Mouse (Mus musculus): ENCODE measurements at regions not wholly inside any gene's neighbourhood (a gene's known extent, or its start where the extent isn't known, plus 50 kb on each side); places are given as distances from the start of the nearest gene placed in this dataset.

DNA sequence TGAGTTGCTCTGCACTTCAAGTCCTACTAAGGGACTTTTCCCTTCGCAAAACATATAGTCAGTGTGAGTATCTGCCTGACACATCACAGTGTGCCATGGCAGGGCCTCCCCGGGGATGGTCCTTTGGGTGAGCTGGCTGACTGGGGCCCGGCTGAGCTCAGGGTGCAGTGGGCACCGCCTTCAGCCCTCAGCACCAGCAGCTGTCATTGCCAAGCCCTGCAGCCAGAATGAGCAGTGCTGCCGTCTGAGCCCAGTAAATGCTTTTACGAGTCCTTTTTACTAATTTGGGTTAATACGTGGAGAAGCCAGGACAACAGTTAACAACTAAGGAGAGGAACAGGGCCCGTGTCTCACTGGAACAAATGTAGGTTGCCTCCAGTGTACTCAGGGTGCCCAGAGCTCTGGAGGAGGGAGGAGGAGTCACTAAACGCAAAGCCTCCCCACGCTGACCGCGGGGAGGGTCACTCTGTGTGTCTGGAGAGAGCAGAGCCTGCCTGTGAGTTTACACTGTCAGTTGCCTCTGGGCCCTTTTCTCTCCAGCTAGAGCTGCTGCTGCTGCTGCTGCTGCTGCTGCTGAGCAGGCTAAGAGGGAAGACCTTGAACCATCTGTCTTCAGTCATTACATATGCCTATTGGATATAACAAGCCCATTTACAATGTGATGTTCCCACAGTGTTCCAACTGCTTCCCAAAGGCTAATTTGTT lies 60.1 kb upstream of the Vps8 start:
- no peak for DNase-seq

DNA sequence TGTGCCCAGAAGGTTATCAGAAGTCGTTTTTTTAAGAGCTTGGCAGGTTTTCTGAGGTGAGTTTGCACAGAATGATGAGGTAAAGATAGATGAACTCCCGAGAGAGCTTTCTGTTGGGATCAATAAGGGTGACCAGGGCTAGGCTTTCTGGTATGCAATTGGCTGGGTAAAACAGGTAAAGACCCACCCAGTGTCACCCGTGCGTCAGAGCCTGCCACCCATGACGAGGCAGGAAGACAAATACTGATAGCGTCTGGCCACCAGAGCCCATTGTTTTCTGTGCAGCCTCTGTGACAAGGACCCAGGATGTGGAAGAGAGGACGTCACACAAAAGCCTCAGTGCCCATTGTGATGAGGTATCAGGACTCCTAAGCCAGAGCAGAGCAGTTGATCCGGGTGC lies 58.0 kb upstream of the Vps8 start:
- no peak for DNase-seq

DNA sequence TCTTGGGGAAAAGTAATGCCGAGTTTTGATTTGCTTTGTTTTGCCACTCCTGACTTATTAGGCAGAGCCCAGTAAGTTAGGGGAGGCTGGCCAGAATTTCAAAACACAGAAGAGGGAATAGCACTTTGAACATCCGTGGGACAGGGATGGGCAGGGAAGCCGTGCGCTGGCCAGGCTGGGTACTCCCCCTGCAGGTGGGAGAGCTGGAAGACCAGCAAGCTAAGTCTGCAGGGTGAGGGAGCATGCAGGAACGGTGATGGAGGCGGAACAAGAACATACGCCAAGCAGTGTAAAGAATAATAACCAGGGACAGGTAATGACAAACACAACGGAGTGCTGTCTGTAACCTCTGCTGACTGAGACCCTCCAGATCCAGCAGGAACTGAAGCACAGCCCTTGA lies 55.5 kb upstream of the Vps8 start:
- DNase-seq: peak in 1 of 2 experiments; percentile 11

DNA sequence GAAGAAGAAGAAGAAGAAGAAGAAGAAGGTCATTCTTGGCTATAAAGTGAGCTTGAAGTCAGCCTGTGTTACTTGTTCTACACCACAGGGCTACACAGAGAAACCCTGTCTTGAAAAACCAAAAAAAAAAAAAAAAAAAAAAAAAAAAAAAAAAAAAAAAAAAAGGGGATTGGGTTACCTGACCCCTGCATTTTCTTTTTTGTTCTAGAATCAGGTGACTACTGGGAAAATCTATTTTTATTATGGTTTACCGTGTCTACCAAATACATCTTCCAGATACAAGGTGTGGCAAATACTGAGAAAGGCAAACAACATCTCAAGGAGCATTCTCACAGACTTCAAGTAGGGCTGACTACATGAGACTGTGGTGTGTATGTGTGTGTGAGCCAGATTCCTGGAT lies 54.1 kb upstream of the Vps8 start:
- DNase-seq: no peak

DNA sequence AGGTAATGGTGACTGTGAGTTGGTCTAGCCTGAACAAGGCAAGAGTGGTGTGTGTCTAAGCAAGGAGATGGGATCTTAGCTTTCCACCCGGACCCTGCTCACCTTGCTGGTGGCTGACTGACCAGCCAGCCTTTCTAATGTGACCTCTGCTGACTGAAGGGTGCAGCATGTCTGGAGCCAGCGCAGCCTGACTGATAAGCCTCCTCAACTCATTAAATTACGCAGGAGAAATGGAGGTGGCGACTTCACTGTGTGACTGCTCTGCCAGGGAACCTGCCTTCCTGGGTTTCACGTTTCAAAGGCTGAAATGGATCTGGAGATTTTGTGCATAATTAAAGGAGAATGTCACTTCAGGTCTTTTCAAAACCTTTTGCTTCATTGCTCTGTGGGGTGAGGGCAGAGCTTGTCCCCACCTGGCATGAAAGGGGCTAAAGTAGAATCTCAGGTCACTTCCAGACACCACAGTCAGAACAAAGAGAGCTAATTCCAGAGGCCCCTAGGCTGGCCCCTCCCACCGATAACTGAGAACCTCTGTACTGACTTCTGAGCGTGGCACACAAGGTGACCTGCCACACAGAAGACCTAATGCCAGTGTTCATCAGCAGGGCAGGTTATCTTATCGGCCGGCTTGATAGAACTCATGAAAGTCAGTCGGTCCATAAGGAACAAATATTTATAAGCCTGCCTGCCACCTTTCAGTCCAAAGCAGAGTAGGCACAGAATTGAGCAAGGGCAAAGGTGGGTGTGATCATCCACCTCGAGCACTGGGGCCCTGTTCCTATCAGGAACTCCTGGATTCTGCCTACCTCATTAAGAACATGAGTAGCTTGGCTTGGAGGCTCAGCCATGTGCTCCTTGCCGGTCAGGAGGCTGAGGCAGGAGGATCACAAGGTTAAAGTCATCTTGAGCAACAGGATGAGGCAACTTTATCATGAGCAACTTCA lies 53.1 kb upstream of the Vps8 start:
- no peak for DNase-seq
